Mouse (Mus musculus) monocyte, adult 5-6 weeks (primary cell): ENCODE data around the gene Zfp574. TPM values are rescaled to one million over a fixed set of nuclear protein-coding genes. Genes with fewer than 3 reads are reported as not detected.
"Not testable (repeated sequence)": the region's sequence is repeated elsewhere in the genome, so short reads cannot be mapped to it uniquely, and the experiment has no call there.

Experiments used
- ATAC-seq: fragments of 153-309, 156-312 bp; replicated peaks from 2 replicates; pipeline ENCODE4 v1.8.0; 2017; ENCODE audit warnings: mild to moderate bottlenecking; ENCODE audit not compliant: low TSS enrichment, insufficient number of reproducible peaks, severe bottlenecking, poor library complexity, low FRiP score
- total RNA-seq: library from RNA; stranded (forward); fragments of 200-1000, 200-491, 200-594 nt; gene quantifications from 3 replicates; pipeline ENCODE4 v1.2.3, GENCODE M21; 2017

Gene Zfp574
- 1.5 to 4.7 TPM (median 3.4 TPM) in 3 replicates for total RNA-seq

DNA sequence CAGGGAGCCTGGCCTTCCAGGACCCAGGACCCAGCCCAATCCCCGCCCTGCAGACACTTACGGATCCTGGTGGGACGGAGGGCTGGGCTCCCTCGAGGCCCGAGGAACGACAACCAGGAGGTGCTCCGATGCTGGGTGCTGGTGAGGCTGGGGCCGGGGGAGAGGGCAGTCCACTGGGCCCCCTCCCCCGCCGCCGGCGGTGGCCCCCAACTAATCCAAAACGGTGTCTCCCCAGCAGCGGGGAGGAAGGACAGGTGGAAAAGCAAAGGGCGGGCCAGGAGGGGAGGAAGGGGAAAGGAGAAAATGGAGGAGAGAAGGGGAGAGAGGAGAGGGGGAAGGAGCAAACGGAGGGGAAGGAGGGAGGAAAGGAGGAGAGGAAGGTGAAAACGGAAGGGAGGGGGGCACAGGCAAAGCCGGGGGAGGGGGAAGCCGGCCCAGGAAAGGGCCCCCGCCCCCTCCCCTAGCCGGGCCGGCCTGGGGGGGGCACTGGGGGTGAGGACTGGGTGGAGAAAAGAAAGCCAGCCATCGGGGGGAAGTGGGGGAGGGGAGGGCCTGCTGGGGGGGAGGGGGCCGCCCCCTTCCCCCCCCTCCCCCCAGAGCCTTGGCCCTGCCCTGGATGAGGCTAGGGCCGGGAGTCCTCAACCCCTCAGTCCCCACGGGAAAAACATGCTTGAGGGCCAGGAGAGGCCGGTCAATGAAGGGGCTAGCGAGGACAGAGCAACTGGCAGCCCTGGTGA lies at the start of gene Zfp574, which contains the start of gene Grik5:
TSS of gene Zfp574 (plus strand) at position 589 of the 737 bp plus-strand sequence.
TSS of gene Grik5 (minus strand) at position 368 of the 737 bp plus-strand sequence.
- ATAC-seq, result no peak

DNA sequence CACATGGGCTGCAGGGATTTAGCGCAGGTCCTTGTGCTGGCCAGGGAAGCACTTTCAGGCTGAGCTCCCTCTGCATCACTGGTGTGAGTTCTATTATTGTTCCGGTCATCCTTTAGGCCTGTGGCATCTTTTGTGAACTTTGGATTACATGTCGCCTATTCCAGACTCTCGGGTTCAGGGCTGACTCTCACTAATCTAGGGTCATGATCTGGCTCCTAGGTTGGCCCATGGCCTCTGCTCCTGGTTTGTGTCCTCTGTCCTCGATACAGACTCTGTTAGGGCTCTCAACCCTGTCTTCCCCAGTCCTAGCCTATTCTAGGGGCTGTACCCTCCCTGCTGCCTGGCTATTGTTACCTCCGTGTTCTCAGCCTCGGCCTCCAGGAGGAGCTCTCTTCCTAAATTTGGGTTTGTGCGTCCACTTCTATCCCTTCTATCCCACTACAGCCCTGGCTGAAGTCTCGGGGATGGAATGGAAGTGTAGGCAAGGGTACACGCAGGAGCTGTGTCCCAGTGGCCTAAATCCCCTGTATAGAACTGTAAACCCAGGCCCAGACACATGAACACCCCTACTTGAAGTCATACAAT lies 46.4 kb upstream of the Zfp574 start:
- no peak for ATAC-seq

DNA sequence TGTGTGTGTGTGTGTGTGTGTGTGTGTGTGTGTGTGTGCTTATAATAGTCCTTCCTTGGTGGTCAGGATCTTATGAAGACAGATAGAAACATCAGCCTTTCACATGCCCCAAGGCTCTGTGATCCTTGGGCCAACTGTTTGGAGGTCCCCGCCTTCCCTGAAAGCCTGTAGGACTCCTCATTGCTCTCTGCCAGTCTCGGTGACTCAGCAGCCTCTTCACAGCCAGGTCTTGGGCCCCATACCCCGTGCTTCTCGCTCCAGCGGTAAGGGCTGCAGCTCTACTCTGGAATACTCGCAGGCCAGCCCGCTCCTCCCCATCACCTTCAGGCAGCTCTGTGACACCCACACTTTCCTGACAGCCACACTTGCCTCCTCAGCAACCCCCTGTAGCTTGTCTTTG lies 45.9 kb upstream of the Zfp574 start:
- ATAC-seq, result no peak

DNA sequence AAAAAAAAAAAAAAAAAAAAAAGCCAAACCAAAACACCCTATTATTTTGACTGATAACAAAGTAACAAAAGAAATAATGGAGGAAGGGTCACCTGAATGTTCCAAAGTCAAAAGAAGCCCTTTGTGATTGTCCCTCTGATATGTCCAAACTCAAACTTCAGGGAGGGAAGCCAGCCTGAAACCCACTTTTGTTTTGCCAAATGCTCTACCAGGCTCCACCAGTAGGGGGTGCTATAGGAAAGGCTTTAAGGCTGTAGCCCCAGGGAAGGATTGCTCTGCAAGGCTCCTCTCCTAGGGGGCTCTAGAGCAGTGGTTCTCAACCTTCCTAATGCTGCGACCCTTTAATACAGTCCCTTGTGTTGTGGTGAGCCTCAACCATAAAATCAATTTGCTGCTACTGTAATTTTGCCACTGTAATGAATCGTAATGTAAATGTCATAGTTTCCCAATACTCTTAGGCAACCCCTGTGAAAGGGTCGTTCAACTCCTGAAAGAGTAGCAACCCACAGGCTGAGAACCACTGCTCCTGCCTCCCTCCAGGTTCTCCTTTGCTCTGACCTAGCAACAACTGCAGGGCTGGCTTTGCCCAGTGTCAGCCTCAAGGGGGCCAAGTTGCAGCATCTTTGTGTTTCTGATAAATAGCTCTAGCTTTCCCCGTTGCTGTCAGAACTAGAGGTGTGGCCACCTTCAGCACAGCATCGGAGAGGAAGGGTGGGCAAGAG lies 42.2 kb upstream of the Zfp574 start:
- ATAC-seq, result peak; percentile 66; the same call in 1 of the 2 replicates

DNA sequence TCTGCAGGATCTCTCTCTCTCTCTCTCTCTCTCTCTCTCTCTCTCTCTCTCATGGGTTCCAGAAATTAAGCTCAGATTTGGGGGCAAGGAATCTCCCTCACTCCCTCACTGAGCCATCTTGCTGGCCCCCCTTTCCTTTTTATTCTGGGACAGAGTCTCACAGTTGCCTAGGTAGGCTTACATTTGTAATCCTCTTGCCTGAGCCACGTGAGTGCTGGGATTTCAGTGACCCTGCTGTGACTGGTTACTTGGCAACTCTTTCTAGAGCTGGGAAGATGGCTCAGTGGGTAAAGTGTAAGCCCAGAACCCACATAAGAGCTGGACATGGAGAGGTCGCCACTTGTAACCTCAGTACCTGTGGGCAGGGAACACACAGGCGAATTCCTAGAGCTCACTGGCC lies 40.8 kb upstream of the Zfp574 start:
- no peak for ATAC-seq

DNA sequence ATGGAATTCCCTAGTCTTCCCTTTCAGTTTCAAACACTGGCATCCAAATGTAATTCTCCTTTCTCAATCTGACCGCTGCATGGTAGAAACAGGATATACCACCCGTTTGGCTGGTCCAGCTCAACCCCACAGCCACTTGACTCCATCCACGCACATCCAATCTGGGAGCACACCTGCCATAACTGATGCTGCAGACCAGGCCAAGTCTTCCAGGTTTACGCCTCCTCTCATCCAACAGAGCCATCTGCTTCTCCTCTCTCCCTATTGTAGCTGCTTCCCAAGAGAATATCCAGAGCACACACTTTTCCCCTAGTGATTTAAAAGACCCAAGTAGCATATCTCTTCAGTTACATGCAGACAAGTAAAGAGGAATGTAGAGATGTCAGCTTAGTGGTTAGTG lies 37.6 kb upstream of the Zfp574 start:
- ATAC-seq, result no peak

DNA sequence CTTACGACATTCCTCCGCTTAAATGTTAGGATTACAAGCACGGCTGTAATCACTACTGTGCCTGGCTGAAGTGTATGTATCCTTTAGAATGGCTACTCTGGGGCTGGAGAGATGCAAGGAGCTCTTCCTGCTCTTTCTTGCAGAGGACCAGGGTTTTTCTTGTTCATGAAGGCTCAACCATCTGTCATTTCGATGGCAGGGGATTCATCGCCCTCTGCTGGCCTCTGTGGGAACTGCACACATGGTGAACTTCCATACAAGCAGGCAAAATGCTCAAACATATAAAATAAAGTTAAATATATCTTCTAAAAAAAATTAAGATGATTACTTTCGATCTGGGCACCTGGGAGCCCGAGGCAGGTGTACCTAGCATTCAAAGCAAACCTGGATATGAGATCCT lies 36.5 kb upstream of the Zfp574 start:
- ATAC-seq, result peak; percentile 73; the same call in 1 of the 2 replicates

DNA sequence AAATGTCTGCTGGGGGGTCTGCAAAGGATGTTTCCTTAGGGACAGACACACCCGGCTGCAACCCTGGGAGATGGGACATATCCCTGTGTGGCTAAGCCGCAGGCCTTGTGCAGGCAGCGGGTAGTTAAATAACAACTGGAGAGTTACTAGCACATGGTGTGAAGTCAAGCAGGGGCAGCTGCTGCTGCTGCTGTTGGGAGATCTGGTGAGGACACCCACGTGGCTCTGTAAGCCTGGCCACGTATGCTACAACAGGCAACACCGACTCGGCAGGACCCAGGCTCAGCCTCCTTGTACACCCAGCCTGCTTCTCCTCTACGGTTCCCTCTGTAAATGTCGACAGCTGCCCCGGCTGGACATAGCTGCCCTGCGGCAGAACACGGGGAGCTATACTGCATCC lies 30.4 kb upstream of the Zfp574 start:
- ATAC-seq, result no peak

DNA sequence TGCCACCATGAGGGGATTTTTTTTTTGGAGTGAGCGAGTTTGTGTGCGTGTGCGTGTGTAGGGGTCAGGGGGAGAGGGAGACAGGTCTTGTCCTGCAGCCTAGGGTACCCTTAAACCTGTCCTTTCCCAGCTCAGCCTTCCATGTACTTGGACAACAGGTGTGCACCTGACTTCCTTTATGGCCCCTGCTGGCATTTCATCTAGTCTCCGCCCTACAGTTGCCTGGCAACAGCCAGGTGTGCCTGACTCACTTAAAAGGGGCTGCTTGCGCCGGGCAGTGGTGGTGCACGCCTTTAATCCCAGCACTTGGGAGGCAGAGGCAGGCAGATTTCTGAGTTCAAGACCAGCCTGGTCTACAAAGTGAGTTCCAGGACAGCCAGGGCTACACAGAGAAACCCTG lies 27.8 kb upstream of the Zfp574 start:
- not testable (repeated sequence) for ATAC-seq

DNA sequence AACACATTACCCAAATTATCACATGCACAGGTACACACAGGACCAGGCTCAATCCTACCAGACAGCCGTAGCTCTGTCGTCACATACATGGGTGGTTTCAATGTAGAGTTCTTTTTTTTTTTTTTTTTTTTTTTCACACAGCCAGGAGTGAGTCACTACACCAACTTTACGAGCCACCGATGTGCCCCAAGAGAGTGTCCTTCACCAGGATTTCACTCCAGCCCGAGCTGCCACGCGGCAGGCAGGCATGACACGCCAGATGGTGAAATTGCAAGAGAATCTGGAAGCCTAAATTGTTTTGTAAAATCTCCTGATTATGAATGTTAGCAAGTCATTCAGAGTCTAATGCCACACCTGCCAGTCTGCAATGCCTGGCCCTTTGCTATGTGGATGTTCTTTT lies 25.0 kb upstream of the Zfp574 start:
- ATAC-seq, result no peak

DNA sequence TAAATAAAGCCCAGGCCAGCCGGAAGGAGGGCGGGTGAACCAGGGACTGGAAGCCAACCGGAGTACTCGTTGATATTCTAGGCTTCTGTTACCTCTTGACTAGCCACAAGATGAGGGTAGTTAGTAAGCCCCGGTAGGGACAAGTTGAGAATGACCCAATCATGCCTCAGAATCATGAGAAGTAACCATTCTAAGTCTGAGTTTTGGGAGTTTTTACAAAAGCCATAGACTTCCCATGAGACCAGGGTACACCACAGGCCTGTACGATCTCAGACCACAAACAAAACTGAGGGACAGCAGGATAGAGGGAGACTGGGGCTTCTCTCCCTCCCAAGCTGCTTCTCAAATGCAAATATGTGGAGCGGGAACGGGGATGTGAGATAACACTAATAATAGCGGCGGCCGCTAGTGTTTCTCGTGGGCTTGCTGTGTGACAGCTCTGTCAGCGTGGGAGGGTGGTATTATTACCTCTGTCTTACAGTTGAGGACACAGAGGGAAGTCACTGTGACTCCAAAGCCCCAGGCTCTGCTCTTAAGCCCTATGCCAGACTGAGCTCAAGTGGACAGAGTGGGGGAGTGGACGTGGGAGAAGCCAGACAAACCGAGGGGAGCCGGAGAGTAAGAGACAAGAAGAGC lies 23.0 kb upstream of the Zfp574 start:
- ATAC-seq, result no peak

DNA sequence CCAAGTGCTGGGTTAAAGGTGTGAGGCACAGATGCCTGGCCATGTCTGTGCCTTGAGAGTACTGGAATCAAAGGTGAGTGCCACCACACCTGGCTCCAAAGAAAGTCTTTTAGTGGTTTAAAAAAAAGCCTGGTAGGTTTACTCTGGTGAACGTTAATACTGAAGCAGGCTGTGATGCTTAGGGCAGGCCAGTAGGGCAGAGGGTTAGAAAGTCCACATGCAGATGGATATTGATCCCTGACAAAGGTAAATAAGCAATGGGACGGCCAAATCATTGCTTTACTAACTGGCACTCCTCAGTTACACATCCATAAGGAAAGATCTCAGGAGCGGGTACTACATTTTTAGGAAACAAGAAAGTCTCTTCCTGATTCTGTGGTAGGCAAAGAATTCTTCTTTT lies 19.8 kb upstream of the Zfp574 start:
- ATAC-seq, result no peak

DNA sequence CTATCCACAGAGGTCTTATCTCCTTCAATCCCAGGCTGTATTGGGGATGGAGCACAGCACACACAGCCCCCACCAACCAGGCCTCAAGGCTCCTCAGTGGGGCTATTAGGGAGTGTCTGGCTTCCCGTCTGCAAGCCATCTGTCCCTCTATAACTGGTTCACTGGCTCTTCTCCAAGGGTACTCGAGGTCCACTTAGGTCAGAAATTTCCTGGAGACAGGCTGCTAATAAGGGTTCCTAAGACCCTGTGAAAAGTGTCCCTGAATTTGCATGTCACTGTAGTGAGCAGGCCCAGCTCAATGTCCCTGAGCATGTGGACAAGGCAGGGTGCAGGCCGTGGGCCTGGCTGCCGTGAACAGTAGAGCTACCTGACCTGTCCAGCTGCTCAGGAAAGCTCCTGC lies 15.4 kb upstream of the Zfp574 start:
- no peak for ATAC-seq

DNA sequence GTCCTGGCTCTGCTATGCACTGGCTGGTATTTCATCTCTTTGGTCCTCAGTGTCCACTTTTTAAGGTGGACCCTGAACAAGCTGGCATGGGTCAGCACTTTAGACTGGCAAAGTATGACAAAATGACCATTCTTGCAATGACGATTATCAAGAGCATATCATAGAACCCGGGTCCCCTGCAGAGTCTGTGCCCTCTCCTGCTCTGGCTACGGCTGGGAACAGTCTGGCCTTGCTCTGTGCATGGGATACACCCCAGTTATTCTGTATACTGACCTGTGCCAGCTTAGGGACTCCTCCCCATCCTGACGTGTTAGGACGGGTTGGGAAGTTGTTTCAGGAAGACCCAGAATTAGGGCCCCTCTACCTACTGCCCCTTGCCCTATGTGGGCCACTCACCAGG lies 14.5 kb upstream of the Zfp574 start:
- no peak for ATAC-seq

DNA sequence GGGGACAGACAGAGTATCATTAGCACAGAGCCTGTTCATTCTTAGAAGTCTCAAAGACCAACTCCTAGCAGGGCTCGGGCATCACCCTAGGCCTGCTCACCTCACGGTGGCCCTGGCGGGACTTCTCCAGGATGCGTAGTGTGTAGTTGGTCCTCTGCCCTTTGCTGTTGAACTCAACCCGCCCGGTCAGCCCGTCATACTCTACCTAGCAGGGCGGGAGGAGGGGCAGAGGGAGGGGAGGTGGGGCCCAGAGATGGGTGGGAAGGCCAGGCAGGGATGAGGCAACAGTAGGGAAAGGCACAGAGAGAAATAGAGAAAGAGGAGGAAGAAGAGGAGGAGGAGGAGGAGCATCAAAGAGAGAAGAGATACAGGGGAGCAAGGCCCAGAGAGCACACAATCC lies 14.0 kb upstream of the Zfp574 start:
- ATAC-seq, result no peak

DNA sequence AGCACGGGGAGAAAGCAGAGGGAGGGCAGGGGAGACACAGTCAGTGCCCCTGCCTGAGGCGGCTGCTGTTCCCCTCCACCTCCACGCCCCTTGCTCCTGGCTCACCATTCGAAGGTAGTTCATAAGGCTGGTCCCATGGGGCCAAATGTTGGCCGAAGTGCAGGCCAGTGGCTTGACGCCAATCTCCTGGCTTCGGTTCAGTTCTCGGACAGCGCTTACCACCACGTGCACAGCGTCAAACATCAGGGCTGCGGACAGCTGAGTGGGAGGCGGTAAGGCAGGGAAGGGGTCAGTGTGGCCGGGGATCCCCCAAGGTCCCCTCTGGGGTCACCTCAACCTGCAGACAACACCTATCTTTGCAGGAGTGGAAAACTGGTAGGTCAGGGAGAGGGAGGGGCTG lies 13.5 kb upstream of the Zfp574 start:
- ATAC-seq, result no peak

DNA sequence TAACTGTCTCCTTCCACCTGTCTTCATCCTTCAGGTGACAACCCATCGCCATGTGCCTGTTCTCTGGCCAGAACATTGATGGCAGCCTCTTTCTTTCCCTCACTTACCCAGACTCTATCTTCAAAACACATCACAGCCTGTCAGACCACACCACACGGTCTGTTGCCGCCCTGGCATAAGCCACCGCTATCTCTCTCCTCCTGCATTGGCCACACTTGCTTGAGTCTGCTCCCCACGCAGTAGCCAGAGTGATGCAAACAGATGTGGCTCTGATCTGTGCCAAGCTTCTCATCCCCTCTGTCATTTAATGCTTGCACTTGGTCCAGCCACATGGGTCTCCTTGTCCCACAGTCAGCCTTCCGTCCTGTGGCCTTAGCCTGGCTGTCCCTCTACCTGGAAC lies 9.0 kb upstream of the Zfp574 start:
- no peak for ATAC-seq

DNA sequence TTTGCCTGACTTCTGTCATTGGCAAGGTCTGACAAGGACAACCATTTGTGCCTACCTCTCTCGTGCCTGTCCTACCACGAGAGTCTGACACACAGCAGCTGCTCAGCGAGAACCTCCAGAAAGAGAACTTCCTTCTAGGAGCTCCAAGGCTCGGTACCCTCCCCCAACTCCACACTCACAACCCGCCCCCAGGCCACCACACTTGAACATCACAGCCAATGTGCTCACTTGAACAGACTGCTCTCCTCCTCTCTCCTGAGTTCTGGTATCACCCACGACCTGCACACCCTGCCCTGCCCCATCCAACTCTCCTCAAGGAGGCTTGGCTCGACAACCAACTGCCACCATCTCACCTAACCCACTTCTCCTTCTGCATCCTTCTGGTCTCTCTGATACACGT lies 8.5 kb upstream of the Zfp574 start:
- no peak for ATAC-seq

DNA sequence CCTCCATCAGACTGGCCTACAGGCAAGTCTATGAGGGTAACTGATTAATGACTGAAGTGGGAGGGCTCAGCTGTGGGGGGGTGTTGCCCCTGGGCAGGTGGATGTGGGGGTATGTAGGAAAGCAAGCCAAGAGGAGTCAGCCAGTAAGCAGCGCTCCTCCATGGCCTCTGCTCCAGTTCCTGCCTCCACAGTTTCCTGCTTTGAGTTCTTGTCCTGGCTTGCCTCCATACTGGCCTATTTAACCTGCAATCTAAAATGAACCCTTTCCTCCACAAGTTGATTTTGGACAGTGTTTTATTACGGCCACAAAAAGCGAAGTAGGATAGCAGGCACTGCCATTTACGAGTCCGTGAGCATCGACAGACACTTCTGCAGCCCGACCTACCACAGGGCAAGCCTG lies 5.0 kb upstream of the Zfp574 start:
- no peak for ATAC-seq
